Mouse (Mus musculus): ENCODE data around the gene Arnt. TPM values are rescaled to one million over a fixed set of nuclear protein-coding genes. Genes with fewer than 3 reads are reported as not detected.
"Not testable (repeated sequence)": the region's sequence is repeated elsewhere in the genome, so short reads cannot be mapped to it uniquely, and the experiment has no call there.

Gene Arnt
- polyA plus RNA-seq, 1 experiment from 2014 or later: 27.5 TPM

- Histone ChIP-seq H3K9ac (ENCODE audit: low read length) (no peak overlapping the region), H3K27ac (replicated peaks in 1 of 2; ENCODE audit: control insufficient read depth in 1 of 2, insufficient read depth in 1 of 2, low read depth in 2 of 2, low read length in 2 of 2) (no peak overlapping the region), H3K36me3 (ENCODE audit: control insufficient read depth, insufficient read depth, low read length) (peaks cover 24% of the 10 kb centered on the region), H3K9me3 (ENCODE audit: control insufficient read depth, low read length) (no peaks in the 10 kb centered on the region), H3K4me2 (ENCODE audit: low read length) (peak overlapping the region; percentile 68), H3K4me1 (ENCODE audit: control insufficient read depth in 2 of 2, insufficient read depth in 2 of 2, low read length in 2 of 2) (peaks cover 2 to 3% of the 10 kb centered on the region in 2 experiments; a peak in 1 of 4 replicates), H3K4me3 (ENCODE audit: control insufficient read depth in 1 of 2, insufficient read depth in 1 of 2, low read depth in 1 of 2, low read length in 2 of 2) (peak overlapping the region in 1 of 2 experiments; percentile 81; a peak in 2 of 4 replicates), H3K27me3 (ENCODE audit: control insufficient read depth, insufficient read depth, low read length) (no peaks in the 10 kb centered on the region)
- 77% methylated on average over 1 of the region's 1 CpGs for WGBS
- no peak for ATAC-seq (ENCODE audit: insufficient number of reproducible peaks, insufficient read depth, low FRiP score, low read depth)
Measured at GRCm38 (mm10) chr3:95435561-95435960, 1.4 kb downstream of the Arnt start.

- H3K4me3 ChIP-seq (ENCODE audit: control insufficient read depth in 1 of 2, insufficient read depth in 1 of 2, low read depth in 1 of 2, low read length in 2 of 2); H3K27ac ChIP-seq (replicated peaks in 1 of 2; ENCODE audit: control insufficient read depth in 1 of 2, insufficient read depth in 1 of 2, low read depth in 2 of 2, low read length in 2 of 2); H3K4me2 ChIP-seq (ENCODE audit: low read length); H3K27me3 ChIP-seq (ENCODE audit: control insufficient read depth, insufficient read depth, low read length); H3K4me1 ChIP-seq (ENCODE audit: control insufficient read depth in 2 of 2, insufficient read depth in 2 of 2, low read length in 2 of 2); H3K9ac ChIP-seq (ENCODE audit: low read length); H3K9me3 ChIP-seq (ENCODE audit: control insufficient read depth, low read length); ATAC-seq (ENCODE audit: insufficient number of reproducible peaks, insufficient read depth, low FRiP score, low read depth): not testable (repeated sequence)
- 94% methylated on average over 4 of the region's 4 CpGs for WGBS
- H3K36me3 ChIP-seq (ENCODE audit: control insufficient read depth, insufficient read depth, low read length): peaks cover 24% of the 10 kb centered on the region
Measured at GRCm38 (mm10) chr3:95438636-95439035, 4.4 kb downstream of the Arnt start.

GRCm38 (mm10) chr3:95439670-95440069, 5.5 kb downstream of the Arnt start:
- no peak for ATAC-seq (ENCODE audit: insufficient number of reproducible peaks, insufficient read depth, low FRiP score, low read depth)
- Histone ChIP-seq H3K4me1 (ENCODE audit: control insufficient read depth in 2 of 2, insufficient read depth in 2 of 2, low read length in 2 of 2) (peaks cover 2 to 3% of the 10 kb centered on the region in 2 experiments; a peak in 2 of 4 replicates), H3K9me3 (ENCODE audit: control insufficient read depth, low read length) (no peaks in the 10 kb centered on the region), H3K4me2 (ENCODE audit: low read length) (no peak overlapping the region), H3K36me3 (ENCODE audit: control insufficient read depth, insufficient read depth, low read length) (peaks cover 24% of the 10 kb centered on the region), H3K9ac (ENCODE audit: low read length) (no peak overlapping the region), H3K4me3 (ENCODE audit: control insufficient read depth in 1 of 2, insufficient read depth in 1 of 2, low read depth in 1 of 2, low read length in 2 of 2) (no peak overlapping the region), H3K27ac (replicated peaks in 1 of 2; ENCODE audit: control insufficient read depth in 1 of 2, insufficient read depth in 1 of 2, low read depth in 2 of 2, low read length in 2 of 2) (no peak overlapping the region), H3K27me3 (ENCODE audit: control insufficient read depth, insufficient read depth, low read length) (no peaks in the 10 kb centered on the region)

- Histone ChIP-seq H3K27me3 (ENCODE audit: control insufficient read depth, insufficient read depth, low read length) (no peaks in the 10 kb centered on the region), H3K4me3 (ENCODE audit: control insufficient read depth in 1 of 2, insufficient read depth in 1 of 2, low read depth in 1 of 2, low read length in 2 of 2) (no peak overlapping the region), H3K4me2 (ENCODE audit: low read length) (no peak overlapping the region), H3K36me3 (ENCODE audit: control insufficient read depth, insufficient read depth, low read length) (peaks cover 13% of the 10 kb centered on the region), H3K4me1 (ENCODE audit: control insufficient read depth in 2 of 2, insufficient read depth in 2 of 2, low read length in 2 of 2) (peaks cover 0 to 8% of the 10 kb centered on the region in 2 experiments; a peak in 2 of 4 replicates), H3K27ac (replicated peaks in 1 of 2; ENCODE audit: control insufficient read depth in 1 of 2, insufficient read depth in 1 of 2, low read depth in 2 of 2, low read length in 2 of 2) (no peak overlapping the region), H3K9me3 (ENCODE audit: control insufficient read depth, low read length) (no peaks in the 10 kb centered on the region), H3K9ac (ENCODE audit: low read length) (no peak overlapping the region)
- ATAC-seq (ENCODE audit: insufficient number of reproducible peaks, insufficient read depth, low FRiP score, low read depth): no peak
- 79% methylated on average over 5 of the region's 5 CpGs for WGBS
Measured at GRCm38 (mm10) chr3:95442406-95443117, 8.4 kb downstream of the Arnt start.

- Histone ChIP-seq H3K4me1 (ENCODE audit: control insufficient read depth in 2 of 2, insufficient read depth in 2 of 2, low read length in 2 of 2) (peaks cover 0 to 8% of the 10 kb centered on the region in 2 experiments; a peak in 2 of 4 replicates), H3K9me3 (ENCODE audit: control insufficient read depth, low read length) (no peaks in the 10 kb centered on the region), H3K27me3 (ENCODE audit: control insufficient read depth, insufficient read depth, low read length) (no peaks in the 10 kb centered on the region), H3K9ac (ENCODE audit: low read length) (no peak overlapping the region), H3K4me2 (ENCODE audit: low read length) (no peak overlapping the region), H3K27ac (replicated peaks in 1 of 2; ENCODE audit: control insufficient read depth in 1 of 2, insufficient read depth in 1 of 2, low read depth in 2 of 2, low read length in 2 of 2) (no peak overlapping the region), H3K4me3 (ENCODE audit: control insufficient read depth in 1 of 2, insufficient read depth in 1 of 2, low read depth in 1 of 2, low read length in 2 of 2) (no peak overlapping the region), H3K36me3 (ENCODE audit: control insufficient read depth, insufficient read depth, low read length) (peaks cover 18% of the 10 kb centered on the region)
- WGBS: 65% methylated on average over 4 of the region's 4 CpGs
- ATAC-seq (ENCODE audit: insufficient number of reproducible peaks, insufficient read depth, low FRiP score, low read depth): no peak
Measured at GRCm38 (mm10) chr3:95445311-95445710, 11.1 kb downstream of the Arnt start.

GRCm38 (mm10) chr3:95450408-95450807, 16.2 kb downstream of the Arnt start:
- Histone ChIP-seq H3K4me2 (ENCODE audit: low read length) (no peak overlapping the region), H3K27ac (replicated peaks in 1 of 2; ENCODE audit: control insufficient read depth in 1 of 2, insufficient read depth in 1 of 2, low read depth in 2 of 2, low read length in 2 of 2) (no peak overlapping the region), H3K9me3 (ENCODE audit: control insufficient read depth, low read length) (no peaks in the 10 kb centered on the region), H3K36me3 (ENCODE audit: control insufficient read depth, insufficient read depth, low read length) (peaks cover 57% of the 10 kb centered on the region), H3K27me3 (ENCODE audit: control insufficient read depth, insufficient read depth, low read length) (no peaks in the 10 kb centered on the region), H3K9ac (ENCODE audit: low read length) (no peak overlapping the region), H3K4me3 (ENCODE audit: control insufficient read depth in 1 of 2, insufficient read depth in 1 of 2, low read depth in 1 of 2, low read length in 2 of 2) (no peak overlapping the region), H3K4me1 (ENCODE audit: control insufficient read depth in 2 of 2, insufficient read depth in 2 of 2, low read length in 2 of 2) (peaks cover 4 to 9% of the 10 kb centered on the region in 2 experiments; a peak in 3 of 4 replicates)
- WGBS: 17% methylated on average over 1 of the region's 1 CpGs
- no peak for ATAC-seq (ENCODE audit: insufficient number of reproducible peaks, insufficient read depth, low FRiP score, low read depth)

GRCm38 (mm10) chr3:95450915-95451314, 16.7 kb downstream of the Arnt start:
- no peaks in the 10 kb centered on the region for H3K27me3 ChIP-seq (ENCODE audit: control insufficient read depth, insufficient read depth, low read length)
- 90% methylated on average over 3 of the region's 3 CpGs for WGBS
- ATAC-seq (ENCODE audit: insufficient number of reproducible peaks, insufficient read depth, low FRiP score, low read depth): no peak
- H3K27ac ChIP-seq (replicated peaks in 1 of 2; ENCODE audit: control insufficient read depth in 1 of 2, insufficient read depth in 1 of 2, low read depth in 2 of 2, low read length in 2 of 2): no peak overlapping the region
- no peak overlapping the region for H3K4me3 ChIP-seq (ENCODE audit: control insufficient read depth in 1 of 2, insufficient read depth in 1 of 2, low read depth in 1 of 2, low read length in 2 of 2)
- peaks cover 57% of the 10 kb centered on the region for H3K36me3 ChIP-seq (ENCODE audit: control insufficient read depth, insufficient read depth, low read length)
- peaks cover 4 to 7% of the 10 kb centered on the region in 2 experiments; a peak in 3 of 4 replicates for H3K4me1 ChIP-seq (ENCODE audit: control insufficient read depth in 2 of 2, insufficient read depth in 2 of 2, low read length in 2 of 2)
- no peak overlapping the region for H3K4me2 ChIP-seq (ENCODE audit: low read length)
- H3K9ac ChIP-seq (ENCODE audit: low read length): no peak overlapping the region
- no peaks in the 10 kb centered on the region for H3K9me3 ChIP-seq (ENCODE audit: control insufficient read depth, low read length)

- Histone ChIP-seq H3K4me3 (ENCODE audit: control insufficient read depth in 1 of 2, insufficient read depth in 1 of 2, low read depth in 1 of 2, low read length in 2 of 2) (no peak overlapping the region), H3K9me3 (ENCODE audit: control insufficient read depth, low read length) (no peaks in the 10 kb centered on the region), H3K27ac (replicated peaks in 1 of 2; ENCODE audit: control insufficient read depth in 1 of 2, insufficient read depth in 1 of 2, low read depth in 2 of 2, low read length in 2 of 2) (no peak overlapping the region), H3K36me3 (ENCODE audit: control insufficient read depth, insufficient read depth, low read length) (peaks cover 63% of the 10 kb centered on the region), H3K27me3 (ENCODE audit: control insufficient read depth, insufficient read depth, low read length) (no peaks in the 10 kb centered on the region), H3K4me2 (ENCODE audit: low read length) (no peak overlapping the region), H3K9ac (ENCODE audit: low read length) (no peak overlapping the region), H3K4me1 (ENCODE audit: control insufficient read depth in 2 of 2, insufficient read depth in 2 of 2, low read length in 2 of 2) (peaks cover 4 to 7% of the 10 kb centered on the region in 2 experiments; a peak in 3 of 4 replicates)
- no peak for ATAC-seq (ENCODE audit: insufficient number of reproducible peaks, insufficient read depth, low FRiP score, low read depth)
- 95% methylated on average over 5 of the region's 5 CpGs for WGBS
Measured at GRCm38 (mm10) chr3:95456367-95456766, 22.2 kb downstream of the Arnt start.
